Mouse (Mus musculus) lung, postnatal 0 days (tissue): Measurements from ENCODE around the gene Gpr65. TPM values are rescaled to one million over a fixed set of nuclear protein-coding genes. Genes with fewer than 3 reads are reported as not detected.

Experiments used
- ATAC-seq: fragments of 200-750 bp; cut with Nextera tagmentation; 2 replicates; pipeline ENCODE4 v1.8.0; 2017; ENCODE audit warnings: moderate library complexity
- DNase-seq: peaks from one replicate; pipeline ENCODE4 v3.0.0-alpha.2; 2016; ENCODE audit warnings: low spot score
- H3K27ac ChIP-seq: fragments of 300-500 bp; sonication (generic); 2 replicates; pipeline ENCODE4 v1.5.1; 2014; ENCODE audit warnings: antibody characterized with exemption, mild to moderate bottlenecking, low read length, mixed read lengths
- H3K27me3 ChIP-seq: fragments of 300-500 bp; sonication (generic); replicated peaks from 2 replicates; pipeline ENCODE4 v1.6.1; 2014; ENCODE audit warnings: low read length, mixed read lengths; ENCODE audit not compliant: insufficient read depth
- H3K36me3 ChIP-seq: fragments of 300-500 bp; sonication (generic); 2 replicates; pipeline ENCODE4 v1.6.1; 2014; ENCODE audit warnings: low read length, mixed read lengths; ENCODE audit not compliant: insufficient read depth
- H3K4me1 ChIP-seq: fragments of 300-500 bp; sonication (generic); 2 replicates; pipeline ENCODE4 v1.6.1; 2014; ENCODE audit warnings: antibody characterized with exemption, low read depth, low read length, mixed read lengths; ENCODE audit not compliant: insufficient read depth
- H3K4me2 ChIP-seq: fragments of 300-500 bp; sonication (generic); replicated peaks from 2 replicates; pipeline ENCODE4 v1.6.1; 2014; ENCODE audit warnings: low read depth, mild to moderate bottlenecking, low read length, moderate library complexity, mixed read lengths
- H3K4me3 ChIP-seq: fragments of 300-500 bp; sonication (generic); 2 replicates; pipeline ENCODE4 v1.5.1; 2014; ENCODE audit warnings: low read depth, low read length
- H3K9ac ChIP-seq: fragments of 300-500 bp; sonication (generic); replicated peaks from 2 replicates; pipeline ENCODE4 v1.6.1; 2014; ENCODE audit warnings: low read depth, mild to moderate bottlenecking
- H3K9me3 ChIP-seq: fragments of 300-500 bp; sonication (generic); 2 replicates; pipeline ENCODE4 v1.6.1; 2016; ENCODE audit warnings: low read length, mixed read lengths
- CTCF ChIP-seq: IDR thresholded peaks from 2 replicates; pipeline ENCODE4 v1.5.1; 2016; ENCODE audit warnings: antibody characterized with exemption, mild to moderate bottlenecking
- EP300 ChIP-seq: IDR thresholded peaks from 2 replicates; pipeline ENCODE4 v1.6.1; 2016; ENCODE audit warnings: antibody characterized with exemption, mild to moderate bottlenecking, control low read depth
- WGBS: fragments of 180-500 bp; shearing (Covaris S2); extraction: QIAGEN DNeasy Blood & Tissue Kit; methylation state at CpG from one replicate; pipeline ENCODE4 v1.1.7; 2014; 5-methylcytosine and 5-hydroxymethylcytosine counted together
- polyA plus RNA-seq: library from polyadenylated mRNA; unstranded; fragments of >200 nt; fragmentation: Nextera tagmentation; extraction: Ambion mirVana; gene quantifications from 2 replicates; pipeline ENCODE4 v1.2.1, GENCODE M21; 2015

Gpr65 gene
- polyA plus RNA-seq, 1 experiment from 2014 or later = 2.3 TPM

- no peaks in the 10 kb centered on the region for H3K27me3 ChIP-seq
- no peak overlapping the region for H3K4me3 ChIP-seq
- H3K9ac ChIP-seq = no peak overlapping the region
- H3K4me1 ChIP-seq = no peaks in the 10 kb centered on the region
- no peaks in the 10 kb centered on the region for H3K9me3 ChIP-seq
- no peak overlapping the region for H3K27ac ChIP-seq
- DNase-seq = no peak
- no peak for TF ChIP-seq CTCF
- no peak for TF ChIP-seq EP300
- no peaks in the 10 kb centered on the region for H3K36me3 ChIP-seq
- 72% methylated on average over 2 of the region's 2 CpGs for WGBS
- ATAC-seq = no peak
- no peak overlapping the region for H3K4me2 ChIP-seq
Observed at GRCm38 (mm10) chr12:98294241-98294640, 25.8 kb downstream of the Gpr65 start.

DNA sequence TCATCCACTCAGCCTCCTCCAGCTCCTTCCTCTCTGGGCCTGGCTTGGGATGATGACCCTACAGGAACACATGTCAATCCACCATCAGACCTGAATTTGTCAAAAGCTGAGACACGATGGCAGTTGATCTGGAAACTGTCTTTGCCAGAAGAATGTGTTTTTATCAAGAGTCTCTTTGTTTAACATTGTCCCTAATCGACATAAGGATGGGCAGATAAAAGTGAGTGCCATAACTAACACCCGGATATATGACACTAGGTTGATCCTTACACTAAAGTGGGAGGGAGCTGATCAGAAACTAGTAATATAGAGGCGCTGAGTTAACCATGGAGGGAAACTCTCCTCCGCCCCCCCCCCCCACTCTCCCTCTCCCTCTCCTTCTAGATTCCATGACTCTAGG, 33.5 kb downstream of the Gpr65 start:
- no peak overlapping the region for H3K9ac ChIP-seq
- TF ChIP-seq EP300 (no peak), CTCF (no peak)
- no peak overlapping the region for H3K4me3 ChIP-seq
- H3K27me3 ChIP-seq = no peaks in the 10 kb centered on the region
- no peak overlapping the region for H3K4me2 ChIP-seq
- H3K27ac ChIP-seq = no peak overlapping the region
- H3K36me3 ChIP-seq = no peaks in the 10 kb centered on the region
- WGBS = 60% methylated on average over 5 of the region's 5 CpGs
- H3K9me3 ChIP-seq = no peaks in the 10 kb centered on the region
- DNase-seq (no peak), ATAC-seq (no peak)
- H3K4me1 ChIP-seq = no peaks in the 10 kb centered on the region

DNA sequence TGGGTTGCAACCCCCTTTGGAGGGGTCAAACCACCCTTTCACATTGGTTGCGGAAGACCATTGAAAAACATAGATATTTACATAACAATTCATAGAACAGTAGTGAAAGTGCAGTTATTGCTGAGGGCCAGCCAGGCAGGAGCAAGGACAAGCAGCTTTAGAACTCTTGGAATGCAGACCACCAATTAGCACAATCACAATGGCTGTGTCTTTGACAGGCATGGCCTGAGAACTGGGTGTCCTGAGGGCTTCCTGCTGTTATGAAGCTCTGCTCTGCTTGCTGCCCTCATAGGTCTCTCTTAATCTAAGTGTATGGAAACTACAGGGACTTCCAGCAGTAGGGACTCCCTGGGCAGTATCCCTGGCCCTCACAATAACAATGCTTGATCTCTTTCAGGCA, 34.6 kb downstream of the Gpr65 start:
- Histone ChIP-seq H3K9me3 (no peaks in the 10 kb centered on the region), H3K36me3 (no peaks in the 10 kb centered on the region), H3K27me3 (no peaks in the 10 kb centered on the region), H3K4me2 (no peak overlapping the region), H3K9ac (no peak overlapping the region), H3K4me3 (no peak overlapping the region), H3K27ac (no peak overlapping the region), H3K4me1 (no peaks in the 10 kb centered on the region)
- TF ChIP-seq EP300 (no peak), CTCF (no peak)
- 96% methylated on average over 1 of the region's 1 CpGs for WGBS
- no peak for ATAC-seq
- no peak for DNase-seq

DNA sequence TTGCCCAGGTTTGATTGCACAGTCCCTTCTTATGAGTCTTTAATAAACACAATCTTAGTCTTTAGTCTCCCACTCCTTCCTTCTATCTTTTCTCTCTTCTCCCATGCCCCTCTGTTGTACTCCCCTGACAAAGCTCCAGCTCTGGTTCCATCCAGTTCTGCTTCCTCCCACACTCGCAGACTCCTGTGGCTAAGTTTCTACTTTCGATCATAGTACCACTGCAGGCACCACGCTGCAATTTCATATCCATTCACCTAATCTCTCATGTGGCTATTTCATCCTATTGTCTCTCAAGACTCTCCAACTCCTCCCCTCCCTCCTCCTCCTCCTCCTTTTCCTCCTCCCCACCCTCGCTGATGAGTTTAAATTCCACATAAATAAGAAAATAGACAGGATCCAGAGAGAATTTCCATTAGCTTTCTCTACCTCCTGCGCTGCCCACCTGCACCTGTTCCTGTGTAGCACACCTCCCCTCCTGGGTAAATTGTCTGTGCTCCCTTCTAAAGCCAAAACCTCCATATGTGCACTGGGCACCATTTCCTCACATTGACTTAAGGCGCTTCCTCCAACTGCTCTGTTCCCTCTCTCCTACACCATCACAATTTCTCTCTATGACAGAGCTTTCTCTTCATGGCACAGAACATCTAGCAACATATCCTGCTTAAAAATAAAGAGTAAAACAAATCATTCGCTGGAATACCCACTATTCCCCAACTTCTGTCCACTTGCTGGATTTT, 38.9 kb downstream of the Gpr65 start:
- Histone ChIP-seq H3K4me2 (no peak overlapping the region), H3K27me3 (no peaks in the 10 kb centered on the region), H3K9me3 (no peaks in the 10 kb centered on the region), H3K9ac (no peak overlapping the region), H3K4me3 (no peak overlapping the region), H3K36me3 (no peaks in the 10 kb centered on the region), H3K27ac (no peak overlapping the region), H3K4me1 (no peaks in the 10 kb centered on the region)
- ATAC-seq (no peak), DNase-seq (no peak)
- WGBS = 80% methylated on average over 7 of the region's 7 CpGs
- TF ChIP-seq EP300 (no peak), CTCF (no peak)

DNA sequence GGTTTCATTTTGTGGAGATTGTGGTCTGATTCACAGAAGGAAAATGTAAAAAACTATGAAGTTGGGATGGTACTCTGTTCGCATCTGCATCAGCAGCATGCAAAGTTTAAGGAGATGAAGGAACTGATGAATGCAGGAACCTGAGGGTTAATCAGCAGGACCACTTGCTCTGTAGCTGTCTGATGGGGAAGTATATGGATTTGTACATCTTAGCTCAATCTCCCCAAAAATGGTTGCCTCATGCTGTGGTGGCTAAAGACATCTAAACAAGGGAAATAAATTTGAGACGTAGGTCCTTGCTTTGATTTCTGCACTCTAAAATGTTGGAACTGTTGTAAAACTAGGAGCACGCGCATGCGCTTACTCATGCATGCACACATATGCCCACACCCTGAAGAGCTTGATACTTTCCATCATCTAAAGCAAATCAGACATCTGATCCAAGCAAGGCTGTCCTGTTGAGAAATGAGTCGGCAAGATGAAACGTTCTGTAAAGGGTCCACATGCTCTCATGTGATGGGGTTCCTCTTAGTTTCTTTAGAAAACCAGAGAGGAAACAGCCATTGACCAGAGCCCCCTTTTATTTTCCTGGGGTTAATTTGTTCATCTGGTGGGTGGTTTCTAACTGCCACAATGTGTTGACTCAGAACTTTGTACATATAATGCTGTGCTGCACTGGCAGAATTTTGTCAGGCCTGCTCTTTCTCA, 43.1 kb downstream of the Gpr65 start:
- no peak overlapping the region for H3K27ac ChIP-seq
- WGBS = 86% methylated on average over 7 of the region's 7 CpGs
- H3K36me3 ChIP-seq = no peaks in the 10 kb centered on the region
- DNase-seq (no peak), ATAC-seq (no peak)
- no peaks in the 10 kb centered on the region for H3K9me3 ChIP-seq
- TF ChIP-seq EP300 (no peak), CTCF (no peak)
- H3K9ac ChIP-seq = no peak overlapping the region
- H3K4me2 ChIP-seq = no peak overlapping the region
- H3K27me3 ChIP-seq = no peaks in the 10 kb centered on the region
- H3K4me3 ChIP-seq = no peak overlapping the region
- H3K4me1 ChIP-seq = no peaks in the 10 kb centered on the region

DNA sequence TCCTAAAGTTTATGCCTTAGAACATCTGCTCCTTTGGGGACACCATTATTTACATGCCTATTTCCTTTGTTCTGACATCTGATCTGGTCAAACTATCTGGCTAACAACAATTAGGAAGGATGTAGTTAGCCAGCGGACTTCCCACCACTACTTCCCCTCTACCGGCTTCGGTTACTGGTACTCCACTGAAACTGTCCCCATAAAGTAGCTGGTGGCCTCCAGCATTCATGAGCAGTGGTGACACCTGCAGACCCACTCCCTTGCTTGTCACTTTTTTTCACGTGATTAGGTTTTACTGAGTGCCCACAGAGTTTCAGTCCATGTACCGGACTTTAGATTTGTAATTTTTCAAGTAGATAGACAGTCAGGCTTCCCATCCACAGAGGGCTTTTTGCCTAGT, 47.5 kb downstream of the Gpr65 start:
- no peak overlapping the region for H3K4me2 ChIP-seq
- ATAC-seq (no peak), DNase-seq (no peak)
- H3K9ac ChIP-seq = no peak overlapping the region
- no peak for TF ChIP-seq EP300
- no peak for TF ChIP-seq CTCF
- no peak overlapping the region for H3K27ac ChIP-seq
- no peaks in the 10 kb centered on the region for H3K4me1 ChIP-seq
- H3K36me3 ChIP-seq = no peaks in the 10 kb centered on the region
- H3K27me3 ChIP-seq = no peaks in the 10 kb centered on the region
- H3K4me3 ChIP-seq = no peak overlapping the region
- H3K9me3 ChIP-seq = no peaks in the 10 kb centered on the region
- WGBS = 55% methylated on average over 5 of the region's 5 CpGs
